Mouse (Mus musculus) Patski (cell line): Measurements from ENCODE around the gene Mapkbp1. TPM values are rescaled to one million over a fixed set of nuclear protein-coding genes. Genes with fewer than 3 reads are reported as not detected.

Experiments
- ATAC-seq: fragments of 100-300 bp; one replicate; pipeline ENCODE4 v1.8.0; 2021
- CTCF ChIA-PET: fragments of 350-600 bp; sonication (Branson Sonifier 250); formaldehyde crosslinking; loops from one replicate; lab custom pipeline; 2022; ENCODE audit warnings: inconsistent platforms; lab: Charles Lee
- POLR2A ChIA-PET: fragments of 350-600 bp; sonication (Branson Sonifier 250); formaldehyde crosslinking; loops from one replicate; lab custom pipeline; 2022; ENCODE audit warnings: antibody characterized with exemption, inconsistent platforms; lab: Charles Lee
- DNase-seq: peaks from one replicate; pipeline ENCODE4 v3.0.0-alpha.2; 2011; ENCODE audit warnings: low read depth, low spot score
- H3K27me3 ChIP-seq: fragments of 371-371 bp; one replicate; pipeline ENCODE4 v1.5.1; 2021
- CTCF ChIP-seq: fragments of 100-300 bp; IDR thresholded peaks from one replicate; pipeline ENCODE4 v1.5.1; 2021
- in situ Hi-C: fragments of 300-500 bp; cut with MboI; formaldehyde crosslinking; loops from 3 replicates; pipeline ENCODE4 v1.11.1; 2018; ENCODE audit warnings: low pct_unique_long_range_greater_than_20kb, mixed read lengths
- polyA plus RNA-seq: library from polyadenylated mRNA; unstranded; gene quantifications from one replicate; pipeline ENCODE4 v1.2.3, GENCODE M21; 2021

The Mapkbp1 gene
- polyA plus RNA-seq, 1 experiment from 2014 or later, result 15.3 TPM

DNA sequence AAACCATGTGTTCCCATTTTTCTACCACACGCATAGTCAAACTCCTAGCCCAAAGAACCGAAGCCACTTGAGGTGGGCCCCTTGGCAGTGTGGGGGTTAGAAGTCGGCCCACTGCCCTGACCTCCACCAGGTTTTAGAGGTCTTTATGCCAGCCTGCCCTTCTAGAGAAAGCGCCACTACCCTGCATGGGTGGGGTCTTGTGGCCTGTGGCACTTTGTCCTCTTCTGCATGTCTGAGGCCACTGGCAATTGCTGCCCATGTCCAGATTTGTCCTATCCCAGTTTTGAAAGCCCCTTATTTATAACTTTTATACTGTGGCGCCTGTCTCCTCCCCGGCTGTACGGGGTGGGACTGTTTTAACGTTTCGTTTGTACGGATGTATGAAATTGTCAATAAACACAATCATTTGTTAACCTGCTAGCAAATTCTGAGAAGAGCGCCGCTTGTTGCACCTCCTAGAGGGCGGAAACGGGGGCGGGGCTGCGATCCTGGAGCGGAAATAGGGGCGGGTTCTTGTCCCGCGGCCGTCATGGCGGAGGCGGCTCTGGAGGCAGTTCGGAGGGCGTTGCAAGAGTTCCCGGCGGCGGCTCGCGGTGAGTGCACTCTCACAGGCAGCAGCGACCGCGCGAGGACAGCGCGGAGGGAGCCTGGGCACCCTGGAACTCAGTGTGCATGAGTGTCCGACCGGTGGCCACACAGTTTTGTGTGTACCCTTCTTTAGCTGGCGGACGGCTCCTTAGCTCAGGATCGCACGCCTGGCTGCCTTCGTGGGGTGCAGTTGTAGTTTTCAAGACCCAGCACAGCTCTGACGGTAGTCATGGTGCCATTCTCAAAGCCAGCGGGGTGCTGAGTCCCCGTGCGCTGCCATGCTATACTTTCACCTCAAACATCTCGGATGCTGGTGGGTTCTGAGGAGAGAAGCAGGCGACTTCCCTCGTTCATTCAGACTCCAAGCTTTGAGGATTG, 54.8 kb downstream of the Mapkbp1 start, which contains the start of the genes Jmjd7 and Gm28042:
Gene Jmjd7 (plus strand): TSS at position 500 of the 966 bp plus-strand sequence.
Gene Gm28042 (plus strand): TSS at position 510 of the 966 bp plus-strand sequence.
- no peak for TF ChIP-seq CTCF
- DNase-seq (no peak), ATAC-seq (peak; percentile 83)
- ChIA-PET POLR2A (interaction anchor here (1.0 to 1.9 kb wide), 2 partner anchors 12 to 56 kb away, joined by 3 to 5 read pairs; no protein-coding TSS in a partner anchor), CTCF (interaction anchor here (2.7 kb wide), 1 partner anchor 11 kb away, joined by 10 read pairs; no protein-coding TSS in a partner anchor)
- in situ Hi-C loops, result no loop called here
- H3K27me3 ChIP-seq, result no peaks in the 10 kb centered on the region

DNA sequence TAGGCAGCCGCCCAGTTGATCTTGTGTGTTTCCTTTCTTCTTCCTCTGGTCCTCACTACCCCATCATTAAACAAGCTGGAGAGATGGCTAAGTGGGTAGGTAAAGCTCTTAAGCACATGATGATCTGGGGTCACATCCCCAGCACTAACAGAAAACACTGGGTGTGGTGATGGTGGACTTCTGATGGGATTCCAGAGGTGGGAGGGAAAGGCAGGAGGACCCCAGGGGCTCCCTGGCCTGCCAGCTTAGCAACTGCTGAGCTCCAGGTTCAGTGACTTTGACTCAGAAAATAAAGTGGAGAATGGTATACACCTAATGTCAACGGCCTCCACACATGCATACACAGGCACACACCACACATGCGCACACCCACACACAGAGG, 55.4 kb downstream of the Mapkbp1 start:
- no peaks in the 10 kb centered on the region for H3K27me3 ChIP-seq
- ChIA-PET POLR2A (interaction anchor here (1.9 kb wide), 1 partner anchor 57 kb away, joined by 5 read pairs; no protein-coding TSS in a partner anchor), CTCF (interaction anchor here (1.6 to 2.7 kb wide), 2 partner anchors 12 to 16 kb away, joined by 4 to 10 read pairs; no protein-coding TSS in a partner anchor)
- in situ Hi-C loops, result no loop called here
- TF ChIP-seq CTCF, result no peak
- DNase-seq (no peak), ATAC-seq (peak; percentile 4)

DNA sequence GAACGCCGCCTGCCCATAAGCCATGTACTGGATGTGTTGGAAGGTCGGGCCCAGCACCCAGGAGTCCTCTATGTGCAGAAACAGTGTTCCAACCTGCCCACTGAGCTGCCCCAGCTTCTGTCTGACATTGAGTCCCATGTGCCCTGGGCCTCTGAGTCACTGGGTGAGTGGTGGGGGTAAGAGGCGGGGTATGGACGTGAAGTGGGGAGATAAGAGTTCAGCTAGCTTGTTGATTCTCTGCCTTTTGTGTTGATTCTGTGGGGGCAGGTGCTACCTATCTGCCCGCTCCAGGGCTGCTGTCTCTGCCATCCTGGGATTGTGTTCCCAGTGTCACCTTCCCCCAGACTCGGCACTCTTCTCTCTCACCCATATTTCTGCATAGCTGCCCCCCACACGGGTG, 57.9 kb downstream of the Mapkbp1 start:
- POLR2A ChIA-PET, result interaction anchor here (1.1 kb wide), 1 partner anchor 29 kb away, joined by 4 read pairs; no protein-coding TSS in a partner anchor
- no peak for TF ChIP-seq CTCF
- no peak for ATAC-seq
- CTCF ChIA-PET, result no interaction called here
- no peaks in the 10 kb centered on the region for H3K27me3 ChIP-seq
- in situ Hi-C loops, result no loop called here
- DNase-seq, result no peak

DNA sequence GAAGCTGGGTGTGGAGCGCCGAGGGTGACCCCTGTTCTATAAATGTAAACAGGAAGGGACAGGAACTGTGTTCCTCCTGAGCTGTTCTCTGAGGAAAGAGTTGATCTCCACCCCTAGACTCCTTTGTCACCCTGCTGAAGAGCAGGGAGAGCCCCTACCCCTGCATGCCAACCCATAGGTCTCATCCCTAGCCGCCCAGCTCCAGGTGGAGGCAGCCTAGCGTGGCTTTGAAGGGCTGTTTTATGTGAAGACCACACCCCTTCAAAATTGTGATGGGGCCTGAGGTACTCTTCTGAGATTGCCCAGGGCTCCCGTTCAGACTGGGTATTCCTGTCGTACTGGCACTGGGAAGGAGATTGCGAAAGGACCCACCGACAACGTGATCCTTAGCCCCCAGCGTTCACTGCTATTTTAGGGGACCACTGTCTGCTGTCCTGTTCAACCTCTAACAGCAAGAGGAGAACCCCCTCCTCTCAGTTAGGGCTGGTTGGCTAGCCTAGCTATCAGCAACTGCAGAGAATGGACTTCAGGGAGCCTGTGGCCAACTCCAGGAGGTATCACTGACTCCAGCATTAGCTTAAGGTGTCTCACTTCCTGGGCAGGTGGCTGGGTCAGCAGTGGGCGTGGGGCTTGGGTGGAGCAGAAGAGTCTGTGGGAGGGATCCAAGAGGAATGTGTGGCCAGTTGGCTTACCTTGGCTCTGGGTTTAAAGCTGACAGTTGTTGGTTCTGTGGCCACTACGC, 60.4 kb downstream of the Mapkbp1 start, which contains the start of gene Pla2g4b:
Gene Pla2g4b (plus strand): TSS at position 692 of the 742 bp plus-strand sequence.
- TF ChIP-seq CTCF, result no peak
- in situ Hi-C loops, result no loop called here

DNA sequence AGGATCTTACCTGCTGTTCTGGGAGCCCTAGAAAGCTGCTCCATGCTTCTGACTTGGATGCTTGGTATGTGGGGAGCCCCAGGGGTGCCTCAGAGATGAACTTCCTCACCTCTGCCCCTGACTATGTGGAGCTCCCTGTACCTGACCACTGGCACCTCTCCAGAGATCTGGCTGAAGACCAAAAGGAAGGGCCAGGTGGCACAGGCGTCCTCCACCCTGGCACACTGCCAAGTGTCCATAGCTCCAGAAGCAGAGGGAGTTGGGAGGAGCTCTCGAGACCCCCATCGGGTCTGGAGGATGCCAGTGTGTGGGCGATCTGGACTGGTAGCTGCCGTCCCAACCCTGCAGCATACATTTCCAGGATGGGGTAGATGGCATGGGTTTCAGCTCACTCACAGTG, 61.2 kb downstream of the Mapkbp1 start:
- no peak for TF ChIP-seq CTCF
- H3K27me3 ChIP-seq, result no peaks in the 10 kb centered on the region
- no peak for ATAC-seq
- POLR2A ChIA-PET, result no interaction called here
- CTCF ChIA-PET, result no interaction called here
- no peak for DNase-seq
- in situ Hi-C loops, result no loop called here

More for the DNA sequence above, 60.4 kb downstream of the Mapkbp1 start, which contains the start of gene Pla2g4b:
- DNase-seq, result no peak
- no peak for ATAC-seq
- POLR2A ChIA-PET, result no interaction called here
- no peaks in the 10 kb centered on the region for H3K27me3 ChIP-seq
- CTCF ChIA-PET, result no interaction called here

DNA sequence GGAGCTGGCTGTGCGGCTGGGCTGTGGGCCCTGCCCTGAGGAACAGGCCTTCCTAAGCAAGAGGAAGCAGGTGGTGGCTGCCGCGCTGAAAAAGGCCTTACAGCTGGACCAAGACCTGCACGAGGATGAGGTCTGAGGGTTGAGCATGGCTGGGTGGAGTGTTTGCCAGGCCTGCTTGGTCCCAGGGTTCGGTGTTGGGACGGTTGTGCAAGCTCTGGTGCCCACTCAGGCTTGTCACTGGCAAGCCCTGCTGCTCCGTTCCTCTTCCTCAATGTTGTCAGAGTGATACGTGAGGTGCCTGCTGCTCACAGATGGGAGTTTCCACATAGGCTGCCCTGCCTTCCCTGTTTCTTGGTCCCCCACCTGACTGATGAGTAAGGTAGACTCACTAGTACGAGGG, 65.2 kb downstream of the Mapkbp1 start:
- H3K27me3 ChIP-seq, result no peaks in the 10 kb centered on the region
- DNase-seq (no peak), ATAC-seq (no peak)
- in situ Hi-C loops, result no loop called here
- POLR2A ChIA-PET, result no interaction called here
- CTCF ChIA-PET, result no interaction called here
- TF ChIP-seq CTCF, result no peak

DNA sequence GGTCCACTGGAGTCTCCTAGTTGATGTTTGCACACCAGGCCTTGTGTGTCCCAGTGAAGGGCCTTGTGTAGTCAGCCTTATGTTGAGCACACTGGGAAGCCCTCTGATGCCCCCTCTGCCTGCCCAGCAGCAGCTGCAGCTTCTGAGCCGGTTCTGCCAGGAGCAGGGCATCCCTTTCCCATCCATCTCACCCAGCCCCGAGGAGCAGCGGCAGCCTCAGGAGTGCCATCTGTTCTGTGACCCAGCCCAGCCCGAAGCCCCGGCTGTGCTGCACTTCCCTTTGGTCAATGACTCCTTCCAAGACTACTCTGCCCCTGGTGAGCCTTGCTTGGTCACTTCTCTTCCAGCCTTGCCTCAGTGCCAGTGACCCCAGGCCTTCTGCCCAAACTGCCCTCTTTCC, 68.5 kb downstream of the Mapkbp1 start:
- no peak for TF ChIP-seq CTCF
- ATAC-seq (peak; percentile 19), DNase-seq (no peak)
- in situ Hi-C loops, result no loop called here
- ChIA-PET CTCF (no interaction called here), POLR2A (interaction anchor here (1.4 kb wide), 1 partner anchor 28 kb away, joined by 3 read pairs; no protein-coding TSS in a partner anchor)
- no peaks in the 10 kb centered on the region for H3K27me3 ChIP-seq

DNA sequence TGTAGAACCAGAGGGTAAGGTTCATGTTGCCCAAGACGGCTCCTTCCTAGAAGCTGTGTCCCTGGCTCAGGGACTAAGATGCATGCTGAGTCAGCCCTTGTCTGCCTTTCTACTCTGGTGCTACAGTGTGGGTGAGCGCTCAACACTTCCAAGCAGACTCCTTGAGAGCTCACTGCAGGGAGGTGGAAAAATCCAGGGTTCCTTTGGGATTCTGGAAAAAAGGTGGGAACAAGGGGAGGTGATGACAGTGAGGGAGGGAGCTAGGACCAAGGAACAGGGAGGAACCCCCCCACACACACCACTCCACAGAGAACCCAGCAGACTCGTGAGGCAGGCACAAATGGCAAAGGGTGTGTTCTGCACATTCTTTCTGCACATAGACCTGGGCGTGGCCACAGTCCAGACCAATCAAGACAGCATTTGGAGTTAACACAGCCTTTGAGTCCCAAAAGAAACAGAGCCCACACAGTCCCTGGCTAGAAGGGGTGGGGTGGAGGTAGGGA, 71.7 kb downstream of the Mapkbp1 start:
- no peak for DNase-seq
- no peak for ATAC-seq
- in situ Hi-C loops, result no loop called here
- no peak for TF ChIP-seq CTCF
- CTCF ChIA-PET, result interaction anchor here (1.6 kb wide), 2 partner anchors 15 to 20 kb away, joined by 3 to 4 read pairs; no protein-coding TSS in a partner anchor
- POLR2A ChIA-PET, result no interaction called here
- no peaks in the 10 kb centered on the region for H3K27me3 ChIP-seq

DNA sequence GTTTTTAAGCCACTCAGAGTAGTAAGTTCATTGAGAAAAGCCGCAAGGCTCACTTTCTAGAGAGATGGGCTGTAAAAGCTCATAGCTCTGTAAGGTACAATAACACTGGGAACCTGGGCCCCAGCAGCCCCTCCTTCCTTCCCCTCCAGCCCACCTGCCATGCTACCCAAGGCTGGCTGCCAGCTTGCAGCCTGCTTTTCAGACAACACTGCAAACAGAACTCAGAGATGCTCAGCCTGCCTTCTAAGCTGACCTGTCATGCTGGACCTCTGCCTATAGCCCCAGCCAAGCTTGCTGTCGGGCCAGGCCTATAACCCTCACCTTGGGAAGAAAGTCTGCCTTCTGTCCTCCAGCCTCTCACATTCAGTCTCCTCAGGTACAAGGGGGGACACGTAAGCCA, 72.2 kb downstream of the Mapkbp1 start:
- CTCF ChIA-PET, result interaction anchor here (1.6 kb wide), 2 partner anchors 16 to 19 kb away, joined by 3 to 4 read pairs; no protein-coding TSS in a partner anchor
- in situ Hi-C loops, result no loop called here
- no peak for TF ChIP-seq CTCF
- ATAC-seq, result no peak
- DNase-seq, result no peak
- POLR2A ChIA-PET, result no interaction called here
- no peaks in the 10 kb centered on the region for H3K27me3 ChIP-seq
